Mouse (Mus musculus) megakaryocyte progenitor cell, adult 5-6 weeks (primary cell): ENCODE results near the gene Gabrr2. TPM values are rescaled to one million over a fixed set of nuclear protein-coding genes. Genes with fewer than 3 reads are reported as not detected.

Source experiments
- total RNA-seq, 2 experiments: library from RNA; stranded (forward) in 1 of 2; stranded (reverse) in 1 of 2; fragments of 157-497, 149-512 nt in 1 of 2; fragments of 200-1000 nt in 1 of 2; gene quantifications; 2 replicates each; pipeline versions ENCODE4 v1.2.3 to v1.2.4; 2015 to 2017

The Gabrr2 gene
- total RNA-seq, 2 experiments from 2014 or later = 0.17 TPM; not detected in 1

Other genes starting within 250 kb of the Gabrr2 start
- 0.59 and 0.76 TPM in 2 replicates for gene Ankrd6, start 112.2 kb upstream of the Gabrr2 start, total RNA-seq (2015)
- gene Ankrd6, start 112.2 kb upstream of the Gabrr2 start, total RNA-seq (2017) = 0.92 and 0.95 TPM in 2 replicates
- not detected in 2 replicates for gene Rragd, start 80.0 kb upstream of the Gabrr2 start, total RNA-seq (2015)
- gene Rragd, start 80.0 kb upstream of the Gabrr2 start, total RNA-seq (2017) = 0.10 TPM in 1 of 2 replicates, not detected in the other
- gene Ube2j1, start 31.6 kb upstream of the Gabrr2 start, total RNA-seq (2015) = 52.8 and 54.9 TPM in 2 replicates
- 48.5 and 48.9 TPM in 2 replicates for gene Ube2j1, start 31.6 kb upstream of the Gabrr2 start, total RNA-seq (2017)
- gene Gabrr1, start 69.5 kb downstream of the Gabrr2 start, total RNA-seq (2015) = not detected in 2 replicates
- gene Gabrr1, start 69.5 kb downstream of the Gabrr2 start, total RNA-seq (2017) = not detected in 2 replicates
- gene Pm20d2, start 126.7 kb downstream of the Gabrr2 start, total RNA-seq (2015) = 0.24 and 0.47 TPM in 2 replicates
- gene Pm20d2, start 126.7 kb downstream of the Gabrr2 start, total RNA-seq (2017) = 0.37 TPM in 1 of 2 replicates, not detected in the other
- not detected in 2 replicates for gene Srsf12, start 146.0 kb downstream of the Gabrr2 start, total RNA-seq (2015)
- not detected in 2 replicates for gene Srsf12, start 146.0 kb downstream of the Gabrr2 start, total RNA-seq (2017)
- gene Pnrc1, start 227.2 kb downstream of the Gabrr2 start, total RNA-seq (2015) = 155 and 182 TPM in 2 replicates
- gene Pnrc1, start 227.2 kb downstream of the Gabrr2 start, total RNA-seq (2017) = 91.2 and 96.2 TPM in 2 replicates
- gene Rngtt, start 247.3 kb downstream of the Gabrr2 start, total RNA-seq (2015) = 26.5 and 30.9 TPM in 2 replicates
- gene Rngtt, start 247.3 kb downstream of the Gabrr2 start, total RNA-seq (2017) = 30.6 and 45.3 TPM in 2 replicates